Mouse (Mus musculus): ENCODE results near the gene Mafb.

Gene Mafb

GRCm38 (mm10) chr2:160363201-160363600 is 3.7 kb downstream of the Mafb start:
- DNase-seq (ENCODE audit: low spot score): no peak

- no peak for DNase-seq (ENCODE audit: low spot score)
These were observed 5.3 kb downstream of the Mafb start for GRCm38 (mm10) chr2:160361442-160362121.

GRCm38 (mm10) chr2:160360234-160360874 is 6.5 kb downstream of the Mafb start:
- no peak for DNase-seq (ENCODE audit: low spot score)

GRCm38 (mm10) chr2:160358896-160359295 is 8.0 kb downstream of the Mafb start:
- no peak for DNase-seq (ENCODE audit: low spot score)

GRCm38 (mm10) chr2:160357442-160357841 is 9.4 kb downstream of the Mafb start:
- no peak for DNase-seq (ENCODE audit: low spot score)

GRCm38 (mm10) chr2:160356132-160356531 is 10.7 kb downstream of the Mafb start:
- DNase-seq (ENCODE audit: low spot score): no peak

GRCm38 (mm10) chr2:160354319-160354718 is 12.5 kb downstream of the Mafb start:
- DNase-seq (ENCODE audit: low spot score): no peak

- no peak for DNase-seq (ENCODE audit: low spot score)
These were observed 13.3 kb downstream of the Mafb start for GRCm38 (mm10) chr2:160353581-160353980.

- DNase-seq (ENCODE audit: low spot score): no peak
These were observed 15.8 kb downstream of the Mafb start for GRCm38 (mm10) chr2:160351038-160351574.

GRCm38 (mm10) chr2:160349578-160349977 is 17.3 kb downstream of the Mafb start:
- no peak for DNase-seq (ENCODE audit: low spot score)

- DNase-seq (ENCODE audit: low spot score): no peak
These were observed 18.1 kb downstream of the Mafb start for GRCm38 (mm10) chr2:160348796-160349195.

- no peak for DNase-seq (ENCODE audit: low spot score)
These were observed 18.7 kb downstream of the Mafb start for GRCm38 (mm10) chr2:160348072-160348604.

- no peak for DNase-seq (ENCODE audit: low spot score)
These were observed 21.2 kb downstream of the Mafb start for GRCm38 (mm10) chr2:160345644-160346043.

GRCm38 (mm10) chr2:160340121-160340520 is 26.7 kb downstream of the Mafb start:
- DNase-seq (ENCODE audit: low spot score): no peak

GRCm38 (mm10) chr2:160339595-160339994 is 27.3 kb downstream of the Mafb start:
- no peak for DNase-seq (ENCODE audit: low spot score)

GRCm38 (mm10) chr2:160336053-160336452 is 30.8 kb downstream of the Mafb start:
- DNase-seq (ENCODE audit: low spot score): no peak

GRCm38 (mm10) chr2:160335043-160335442 is 31.8 kb downstream of the Mafb start:
- DNase-seq (ENCODE audit: low spot score): no peak

- DNase-seq (ENCODE audit: low spot score): no peak
These were observed 32.7 kb downstream of the Mafb start, which contains the start of gene Gm826 for GRCm38 (mm10) chr2:160334111-160334661. TSS of gene Gm826 (minus strand) at chr2:160334162.

- DNase-seq (ENCODE audit: low spot score): no peak
These were observed 34.1 kb downstream of the Mafb start for GRCm38 (mm10) chr2:160332516-160333325.

- no peak for DNase-seq (ENCODE audit: low spot score)
These were observed 38.0 kb downstream of the Mafb start for GRCm38 (mm10) chr2:160328886-160329285.

- no peak for DNase-seq (ENCODE audit: low spot score)
These were observed 39.1 kb downstream of the Mafb start for GRCm38 (mm10) chr2:160327716-160328115.

- no peak for DNase-seq (ENCODE audit: low spot score)
These were observed 39.7 kb downstream of the Mafb start for GRCm38 (mm10) chr2:160327167-160327566.
